Mouse (Mus musculus): Measurements from ENCODE around the gene Sox30.

GRCm38 (mm10) chr11:46039335-46039734 lies 59.2 kb downstream of the Sox30 start:
- TF ChIP-seq ZC3H11A (IDR thresholded peaks at IDR 0.05; ENCODE audit: borderline replicate concordance, low read depth, low read length) (no peak), CHD2 (IDR thresholded peaks at IDR 0.05; ENCODE audit: low read depth, low read length) (no peak), MAFK (IDR thresholded peaks at IDR 0.05; ENCODE audit: insufficient read depth, low read depth, low read length) (no peak), ZNF384 (IDR thresholded peaks at IDR 0.05; ENCODE audit: low read depth, low read length) (no peak), HCFC1 (IDR thresholded peaks at IDR 0.05; ENCODE audit: borderline replicate concordance, insufficient read depth, low read length) (no peak)

All from ES-E14 (cell line).